Mouse (Mus musculus): Measurements from ENCODE around the gene Alg12. TPM values are rescaled to one million over a fixed set of nuclear protein-coding genes. Genes with fewer than 3 reads are reported as not detected.

Alg12 gene
- polyA plus RNA-seq, 1 experiment from 2014 or later, result 9.4 TPM

DNA sequence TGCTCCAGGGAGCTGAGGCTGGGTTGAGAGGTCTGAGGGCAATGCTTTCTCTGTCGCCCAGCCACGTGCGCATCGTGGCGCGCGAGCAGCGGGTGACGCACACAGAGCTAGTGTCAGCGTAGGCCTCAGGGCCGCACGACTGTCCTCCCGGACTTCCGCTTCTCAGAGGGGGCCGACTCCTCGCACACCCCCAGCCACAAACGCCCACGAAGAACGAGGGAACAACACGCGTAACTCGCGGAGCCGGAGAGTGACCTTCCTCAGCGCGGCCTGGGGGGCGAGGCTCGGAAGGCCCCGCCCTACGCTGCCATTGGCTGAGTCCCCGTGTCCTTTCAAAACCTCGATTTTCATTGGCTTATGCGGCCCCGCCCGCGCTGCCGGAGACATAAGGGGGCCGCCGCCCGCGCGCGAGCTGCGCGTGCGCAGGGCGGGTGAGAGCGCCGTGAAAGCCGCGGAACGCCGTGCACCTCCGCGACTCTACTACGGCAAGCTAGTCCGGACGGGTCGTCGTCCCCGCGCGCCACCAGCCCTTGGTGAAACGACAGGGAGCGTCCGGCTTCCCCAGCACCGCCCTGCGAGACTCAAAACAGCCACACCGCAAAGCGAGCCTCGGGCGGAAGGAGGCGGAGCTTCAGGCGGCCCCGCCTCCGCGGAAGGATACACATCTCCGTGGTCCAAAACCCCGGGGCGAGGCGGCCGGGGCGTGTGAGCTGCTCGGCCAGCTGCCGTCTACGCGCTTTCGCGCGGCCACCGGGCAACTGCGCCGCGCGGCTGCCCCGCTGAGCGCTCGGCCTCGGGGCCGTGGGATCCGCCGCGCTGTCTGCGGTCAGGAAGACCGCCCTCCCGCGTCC is 42.9 kb upstream of the Alg12 start, which contains the start of gene Pim3:
Gene Pim3, plus strand, starts transcription at position 415 of the 851 bp plus-strand sequence.
- Histone ChIP-seq H3K9ac (peak within 1 kb of the TSS; percentile 69), H3K27me3 (replicated peaks) (no peaks in the 10 kb centered on the region), H3K4me2 (peak within 1 kb of the TSS; percentile 61), H3K4me1 (peaks cover 22% of the 10 kb centered on the region), H3K9me3 (no peaks in the 10 kb centered on the region), H3K4me3 (peak within 1 kb of the TSS; percentile 75), H3K27ac (peak within 1 kb of the TSS; percentile 98), H3K36me3 (replicated peaks) (0 out of 2 replicates have a peak, but pooled peaks cover 6% of the 10 kb centered on the region)
- WGBS, result under 1% methylated on average over 107 of the region's 107 CpGs
- peak; percentile 89 for ATAC-seq (replicated peaks)

DNA sequence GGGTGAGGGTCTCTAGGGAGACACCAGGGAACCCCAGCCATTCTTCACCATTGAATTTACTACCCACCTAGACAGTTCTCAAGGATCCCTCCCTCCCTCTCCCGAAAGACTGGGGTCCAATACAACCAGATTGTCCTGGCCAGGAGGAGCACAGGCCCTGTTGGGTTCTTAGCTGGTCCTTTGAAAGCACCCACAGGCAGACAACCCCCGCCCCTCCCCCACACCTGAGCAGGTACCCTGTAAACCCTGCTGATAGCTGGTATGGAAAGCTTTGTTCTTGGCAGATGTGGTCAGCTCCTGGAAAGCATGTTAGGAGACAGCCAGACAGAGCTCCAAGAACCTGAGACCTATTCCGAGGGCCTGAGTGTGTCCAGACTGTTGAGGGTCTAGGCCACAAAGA is 41.7 kb upstream of the Alg12 start:
- ATAC-seq (replicated peaks), result no peak
- Histone ChIP-seq H3K4me2 (peak overlapping the region; percentile 61; the same call in 1 of the 2 replicates), H3K27me3 (replicated peaks) (no peaks in the 10 kb centered on the region), H3K4me3 (no peak overlapping the region), H3K4me1 (peaks cover 22% of the 10 kb centered on the region), H3K9ac (no peak overlapping the region), H3K9me3 (no peaks in the 10 kb centered on the region), H3K36me3 (replicated peaks) (0 out of 2 replicates have a peak, but pooled peaks cover 6% of the 10 kb centered on the region), H3K27ac (no peak overlapping the region)
- WGBS, result 97% methylated on average over 3 of the region's 3 CpGs

DNA sequence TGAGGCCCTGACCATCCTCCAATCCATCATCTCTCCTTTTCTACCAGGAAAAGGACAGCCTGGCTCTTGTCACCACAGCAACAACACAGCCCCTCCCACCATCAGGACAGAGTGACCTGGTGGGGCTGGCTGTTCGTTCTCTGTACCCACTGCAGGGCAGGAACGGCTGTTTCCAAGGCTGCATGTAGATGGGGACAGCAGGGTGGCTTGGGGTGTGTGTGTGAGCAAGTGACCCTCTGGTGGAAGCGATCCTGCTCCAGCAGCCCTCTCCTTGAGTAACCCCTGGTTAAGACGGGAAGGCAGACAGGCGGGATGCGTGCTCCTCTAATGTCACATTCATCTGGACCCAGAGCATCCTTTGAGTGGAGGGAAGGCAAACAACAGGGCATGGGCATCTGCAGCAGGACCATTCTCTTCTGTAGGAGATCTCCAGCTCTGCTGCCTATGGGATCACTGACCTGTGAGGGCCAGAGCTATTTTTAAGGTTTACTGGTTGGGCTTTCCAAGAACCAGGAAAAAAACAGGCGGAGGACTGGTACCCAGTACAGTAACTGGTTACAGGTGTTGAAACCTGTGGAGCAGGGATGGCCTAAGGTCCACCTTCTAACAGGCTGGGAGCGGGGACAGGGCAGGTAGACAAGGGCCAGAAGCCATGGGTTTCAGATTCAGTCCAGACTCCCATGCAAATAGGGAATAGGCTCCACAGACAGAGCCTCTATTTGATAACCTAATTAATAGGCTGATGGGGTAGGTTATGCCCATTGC is 40.3 kb upstream of the Alg12 start:
- no peak overlapping the region for H3K4me3 ChIP-seq
- H3K27ac ChIP-seq, result no peak overlapping the region
- H3K36me3 ChIP-seq (replicated peaks), result no peaks in the 10 kb centered on the region
- no peak overlapping the region for H3K9ac ChIP-seq
- H3K27me3 ChIP-seq (replicated peaks), result no peaks in the 10 kb centered on the region
- H3K9me3 ChIP-seq, result no peaks in the 10 kb centered on the region
- 69% methylated on average over 8 of the region's 8 CpGs for WGBS
- no peak overlapping the region for H3K4me2 ChIP-seq
- no peak for ATAC-seq (replicated peaks)
- H3K4me1 ChIP-seq, result peaks cover 11% of the 10 kb centered on the region

DNA sequence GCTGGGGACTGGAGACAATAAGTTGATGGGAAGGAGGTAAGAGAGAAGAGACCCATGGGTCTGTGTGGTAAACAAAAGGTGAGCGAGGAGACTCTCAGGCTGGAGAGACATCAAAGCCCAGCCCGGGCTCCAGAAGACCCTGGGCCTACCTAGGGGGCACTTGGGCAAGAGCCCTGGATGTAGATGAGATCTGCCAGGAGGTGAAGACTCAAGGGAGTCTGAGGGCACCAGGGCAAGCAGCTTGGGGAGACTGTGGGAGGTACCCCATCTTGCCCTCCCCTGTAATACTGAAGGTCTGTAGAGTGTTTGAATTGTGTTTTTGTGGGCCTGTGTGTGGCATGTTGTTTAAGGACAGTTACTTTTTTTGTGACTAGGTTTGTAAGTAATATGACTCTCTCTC is 39.6 kb upstream of the Alg12 start:
- Histone ChIP-seq H3K4me2 (no peak overlapping the region), H3K27me3 (replicated peaks) (no peaks in the 10 kb centered on the region), H3K9me3 (no peaks in the 10 kb centered on the region), H3K36me3 (replicated peaks) (no peaks in the 10 kb centered on the region), H3K4me1 (peaks cover 5% of the 10 kb centered on the region), H3K27ac (no peak overlapping the region), H3K4me3 (no peak overlapping the region), H3K9ac (no peak overlapping the region)
- WGBS, result 78% methylated on average over 2 of the region's 2 CpGs
- no peak for ATAC-seq (replicated peaks)

DNA sequence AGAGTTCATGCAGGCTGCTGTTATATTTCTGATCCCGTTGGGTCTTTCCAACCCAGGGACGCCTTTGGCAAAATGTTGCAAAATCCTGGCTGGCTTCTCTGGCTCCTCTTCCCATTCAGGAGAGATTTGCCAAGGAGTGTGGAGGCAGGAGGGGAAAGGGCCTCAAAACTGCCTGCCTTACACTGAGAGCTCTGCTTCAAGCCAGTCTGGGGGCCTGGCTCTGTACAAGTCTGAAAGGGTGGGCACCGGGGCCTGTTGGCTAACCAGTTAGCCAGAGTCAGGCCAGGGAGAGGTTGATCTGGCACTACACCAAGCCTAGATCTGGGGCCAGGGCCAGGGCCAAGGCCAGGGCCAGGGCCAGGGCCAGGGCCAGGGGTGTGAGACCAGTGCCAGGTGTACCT is 39.0 kb upstream of the Alg12 start:
- WGBS, result 88% methylated on average over 3 of the region's 3 CpGs
- Histone ChIP-seq H3K27ac (no peak overlapping the region), H3K9ac (no peak overlapping the region)

DNA sequence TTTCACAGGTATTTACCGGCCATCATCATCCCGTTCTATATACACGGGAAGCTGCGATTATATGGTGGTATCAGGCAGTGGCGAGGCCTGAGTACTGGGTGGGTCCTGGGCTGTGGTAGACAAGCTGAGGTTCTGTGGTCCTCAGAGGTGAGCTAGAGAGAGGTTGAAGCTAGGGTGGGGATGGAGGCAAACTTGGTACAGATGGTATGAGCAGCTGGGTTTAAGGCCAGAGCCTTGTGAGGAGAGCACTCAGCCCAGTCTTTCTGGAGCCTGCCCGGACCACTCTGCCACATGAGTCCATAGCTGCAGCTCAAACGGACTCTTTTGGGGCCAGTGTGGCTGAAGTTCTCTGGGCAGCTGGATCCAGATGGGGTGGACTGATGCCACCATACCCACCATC is 38.2 kb upstream of the Alg12 start:
- H3K4me3 ChIP-seq, result no peak overlapping the region
- ATAC-seq (replicated peaks), result no peak
- no peaks in the 10 kb centered on the region for H3K36me3 ChIP-seq (replicated peaks)
- H3K4me2 ChIP-seq, result no peak overlapping the region
- H3K9ac ChIP-seq, result no peak overlapping the region
- 93% methylated on average over 7 of the region's 7 CpGs for WGBS
- H3K27me3 ChIP-seq (replicated peaks), result no peaks in the 10 kb centered on the region
- H3K4me1 ChIP-seq, result peaks cover 5% of the 10 kb centered on the region
- no peaks in the 10 kb centered on the region for H3K9me3 ChIP-seq
- H3K27ac ChIP-seq, result no peak overlapping the region

More for the DNA sequence above, 39.0 kb upstream of the Alg12 start:
- Histone ChIP-seq H3K4me3 (no peak overlapping the region), H3K36me3 (replicated peaks) (no peaks in the 10 kb centered on the region), H3K9me3 (no peaks in the 10 kb centered on the region), H3K4me2 (no peak overlapping the region), H3K27me3 (replicated peaks) (no peaks in the 10 kb centered on the region), H3K4me1 (peaks cover 5% of the 10 kb centered on the region)
- no peak for ATAC-seq (replicated peaks)

GRCm38 (mm10) chr15:88856613-88857012 is 37.5 kb upstream of the Alg12 start:
- Histone ChIP-seq H3K4me2 (no peak overlapping the region), H3K27me3 (replicated peaks) (no peaks in the 10 kb centered on the region), H3K4me1 (peaks cover 5% of the 10 kb centered on the region), H3K36me3 (replicated peaks) (no peaks in the 10 kb centered on the region), H3K9ac (no peak overlapping the region), H3K9me3 (no peaks in the 10 kb centered on the region), H3K27ac (no peak overlapping the region), H3K4me3 (no peak overlapping the region)
- no peak for ATAC-seq (replicated peaks)
- 90% methylated on average over 5 of the region's 5 CpGs for WGBS

DNA sequence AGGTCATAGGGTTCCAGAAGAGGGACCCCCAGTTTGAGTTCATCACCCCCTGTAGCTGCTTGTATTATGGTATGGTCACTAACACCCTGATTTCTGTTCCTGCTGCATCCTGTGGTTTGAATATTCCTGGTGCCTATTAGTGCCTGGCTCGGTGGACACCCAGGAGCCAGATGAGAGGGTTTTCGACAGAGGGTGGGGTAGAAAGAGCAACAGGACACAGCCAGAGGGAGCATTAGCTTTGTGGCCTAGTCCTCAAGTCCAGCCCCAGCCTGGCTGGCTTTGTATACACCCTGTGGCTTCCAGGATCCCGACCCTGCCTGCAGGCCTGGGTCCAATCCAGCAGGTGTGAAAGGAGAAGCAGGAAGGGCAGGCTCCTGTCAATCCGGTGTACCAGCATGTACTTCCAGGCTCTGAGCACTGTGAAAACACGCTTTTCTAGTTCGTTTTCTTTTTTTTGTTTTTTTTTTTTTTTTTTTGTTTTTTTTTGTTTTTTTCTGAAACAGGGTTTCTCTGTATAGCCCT is 36.8 kb upstream of the Alg12 start:
- Histone ChIP-seq H3K27ac (no peak overlapping the region), H3K9ac (no peak overlapping the region), H3K4me2 (no peak overlapping the region), H3K4me1 (no peaks in the 10 kb centered on the region), H3K9me3 (no peaks in the 10 kb centered on the region), H3K27me3 (replicated peaks) (no peaks in the 10 kb centered on the region), H3K36me3 (replicated peaks) (no peaks in the 10 kb centered on the region), H3K4me3 (no peak overlapping the region)
- no peak for ATAC-seq (replicated peaks)
- 80% methylated on average over 6 of the region's 6 CpGs for WGBS

GRCm38 (mm10) chr15:88854969-88855830 is 36.1 kb upstream of the Alg12 start:
- ATAC-seq (replicated peaks), result no peak
- H3K4me2 ChIP-seq, result no peak overlapping the region
- WGBS, result 77% methylated on average over 15 of the region's 15 CpGs

GRCm38 (mm10) chr15:88854119-88854968 is 35.2 kb upstream of the Alg12 start:
- WGBS, result 52% methylated on average over 6 of the region's 6 CpGs
- H3K4me1 ChIP-seq, result no peaks in the 10 kb centered on the region
- H3K27ac ChIP-seq, result no peak overlapping the region
- H3K27me3 ChIP-seq (replicated peaks), result no peaks in the 10 kb centered on the region
- H3K9ac ChIP-seq, result no peak overlapping the region
- no peaks in the 10 kb centered on the region for H3K36me3 ChIP-seq (replicated peaks)
- no peaks in the 10 kb centered on the region for H3K9me3 ChIP-seq
- no peak overlapping the region for H3K4me2 ChIP-seq
- no peak overlapping the region for H3K4me3 ChIP-seq
- ATAC-seq (replicated peaks), result no peak

More at GRCm38 (mm10) chr15:88854969-88855830, 36.1 kb upstream of the Alg12 start:
- Histone ChIP-seq H3K36me3 (replicated peaks) (no peaks in the 10 kb centered on the region), H3K4me3 (no peak overlapping the region), H3K27ac (no peak overlapping the region), H3K27me3 (replicated peaks) (no peaks in the 10 kb centered on the region), H3K4me1 (no peaks in the 10 kb centered on the region), H3K9ac (no peak overlapping the region), H3K9me3 (no peaks in the 10 kb centered on the region)

- H3K4me2 ChIP-seq, result no peak overlapping the region
- H3K9ac ChIP-seq, result no peak overlapping the region
- ATAC-seq (replicated peaks), result no peak
- H3K4me1 ChIP-seq, result no peaks in the 10 kb centered on the region
- 91% methylated on average over 9 of the region's 9 CpGs for WGBS
- H3K4me3 ChIP-seq, result no peak overlapping the region
- no peaks in the 10 kb centered on the region for H3K27me3 ChIP-seq (replicated peaks)
- H3K9me3 ChIP-seq, result no peaks in the 10 kb centered on the region
- no peaks in the 10 kb centered on the region for H3K36me3 ChIP-seq (replicated peaks)
- no peak overlapping the region for H3K27ac ChIP-seq
Observed at GRCm38 (mm10) chr15:88853106-88853505, 34.0 kb upstream of the Alg12 start.

Measured in midbrain, embryonic 15.5 days (tissue).